Mouse (Mus musculus): ENCODE results near the gene Nsf.

DNA sequence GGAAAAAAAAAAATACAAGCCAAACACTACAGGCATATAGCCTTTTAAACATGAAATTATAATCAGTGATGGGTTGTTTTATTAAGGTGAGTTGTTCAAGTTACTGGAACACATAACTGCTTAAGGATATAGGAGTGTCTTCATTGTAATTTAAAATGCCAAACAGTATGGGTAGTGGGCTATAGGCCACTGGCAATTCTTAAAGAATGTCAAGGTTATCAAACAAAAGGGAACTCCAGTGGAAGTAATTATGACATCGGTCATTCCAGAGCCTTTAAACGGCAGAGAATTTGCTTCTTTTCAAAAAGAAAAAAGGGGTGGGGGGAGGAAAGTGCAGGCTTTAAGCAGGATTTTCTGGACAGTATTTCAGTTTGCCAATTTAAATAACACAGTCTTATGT lies 18.1 kb downstream of the Nsf start:
- no peak for TF ChIP-seq CTCF (conservative IDR thresholded peaks at IDR 0.05; ENCODE audit: low read length)
- no peak for TF ChIP-seq POU5F1 (IDR thresholded peaks at IDR 0.05; ENCODE audit: borderline replicate concordance, low read length)
- TF ChIP-seq NANOG (IDR thresholded peaks at IDR 0.05; ENCODE audit: borderline replicate concordance, low read length), result peak; percentile 43; the same call in 1 of the 2 replicates

All from E14TG2a.4 (cell line).